Mouse (Mus musculus) spleen, postnatal 36 days (tissue): ENCODE results near the gene Stat4.

Source experiments
- DNase-seq, 2 experiments: peaks; one replicate each; pipeline ENCODE4 v3.0.0; 2022; ENCODE audit warnings: low spot score in 2 of 2, mixed read lengths in 1 of 2

Stat4 gene

DNA sequence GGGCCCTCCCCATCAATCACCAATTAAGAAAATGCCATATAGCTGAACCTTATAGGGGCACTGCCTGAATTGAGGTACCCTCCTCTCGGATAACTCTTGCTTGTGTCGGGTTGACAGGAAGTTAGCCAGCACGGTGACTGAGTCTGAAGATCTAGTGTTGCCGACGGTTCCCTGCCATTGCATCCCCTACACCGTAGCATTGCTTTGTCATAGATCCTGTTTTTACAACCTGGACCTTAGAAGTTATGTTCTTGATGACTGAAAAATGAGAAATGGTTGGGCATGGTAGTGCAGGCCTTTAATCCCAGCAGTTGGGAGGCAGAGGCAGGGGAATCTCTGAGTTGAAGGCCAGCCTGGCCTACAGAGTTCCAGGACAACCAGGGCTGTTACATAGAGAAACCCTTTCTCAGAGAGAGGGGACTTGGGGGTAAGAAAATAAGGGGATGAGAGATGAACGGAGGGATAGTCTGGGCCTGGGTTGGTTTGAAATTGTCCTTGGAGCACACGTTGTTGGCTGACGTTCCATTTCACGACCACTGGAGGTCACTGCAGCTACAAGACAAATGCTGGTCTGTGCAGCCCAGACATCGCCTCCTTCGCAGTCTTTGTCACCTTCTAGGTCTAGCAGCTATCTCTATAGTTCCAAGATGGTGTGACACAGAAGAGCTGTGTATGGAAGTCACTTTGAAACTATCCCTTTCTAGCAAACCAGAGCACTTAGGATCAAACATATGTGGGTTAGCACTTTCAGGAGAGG is 159.4 kb downstream of the Stat4 start:
- DNase-seq: no peak

DNA sequence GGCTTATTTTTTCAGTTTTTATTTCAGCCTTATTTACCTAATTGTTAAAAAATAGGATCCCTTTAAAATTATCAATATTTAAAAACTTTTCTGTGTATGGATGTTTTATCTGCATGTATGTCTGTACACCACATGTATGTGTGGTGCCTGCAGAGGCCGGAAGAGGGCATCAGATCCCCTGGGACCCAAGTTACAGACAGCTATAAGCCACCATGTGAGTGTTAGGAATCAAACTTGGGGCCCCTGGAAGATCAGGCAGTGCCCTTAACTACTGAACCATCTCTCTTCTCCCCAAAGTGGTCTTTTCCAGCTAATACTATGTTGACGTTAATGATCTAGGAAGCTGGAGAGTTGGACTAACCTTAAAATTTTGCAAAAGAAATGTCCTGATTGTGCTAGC is 160.5 kb downstream of the Stat4 start:
- no peak for DNase-seq

GRCm38 (mm10) chr1:52148178-52148577 is 161.2 kb downstream of the Stat4 start:
- no peak for DNase-seq

GRCm38 (mm10) chr1:52148696-52149095 is 161.7 kb downstream of the Stat4 start:
- no peak for DNase-seq

DNA sequence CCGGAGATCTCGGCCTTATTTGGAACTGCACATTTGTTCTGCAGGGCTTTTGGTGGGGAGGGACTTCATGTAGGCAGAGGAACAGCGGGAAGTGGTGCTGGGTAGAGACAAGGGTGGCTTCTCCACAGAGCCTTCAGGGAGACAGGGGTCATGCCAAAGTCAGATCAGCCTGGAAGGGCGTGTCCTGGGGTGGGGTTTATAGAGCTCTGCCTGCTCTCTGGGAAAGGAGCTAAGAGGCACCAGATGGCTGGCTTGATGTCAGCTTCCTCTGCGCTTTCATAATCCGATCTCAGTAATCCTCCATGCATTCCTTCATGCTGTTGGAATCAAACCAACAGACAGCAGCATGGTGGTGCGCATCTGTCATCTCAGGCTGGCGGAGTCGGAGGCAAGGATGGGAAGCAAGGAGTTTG is 163.0 kb downstream of the Stat4 start:
- DNase-seq: peak; percentile 25 to 32

DNA sequence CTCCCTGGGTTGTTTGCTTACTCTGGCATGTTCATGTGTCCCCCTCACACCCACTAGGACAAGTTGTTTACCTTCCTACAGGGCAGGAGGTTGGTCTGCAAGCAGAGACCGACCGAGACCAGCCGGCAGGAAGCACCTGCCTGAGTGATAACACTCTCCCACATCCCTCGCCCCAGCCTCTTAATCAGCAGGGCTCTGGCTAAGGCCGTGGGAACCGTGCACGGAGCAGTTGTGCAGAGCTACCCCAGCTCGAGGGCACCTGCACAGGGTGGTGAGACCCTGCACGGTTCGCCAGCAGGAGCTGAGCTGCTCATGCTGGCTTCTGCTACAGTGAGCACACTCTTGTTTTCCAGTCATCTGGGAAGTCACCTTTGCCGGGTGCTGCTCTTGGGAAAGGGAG is 163.7 kb downstream of the Stat4 start:
- DNase-seq: no peak

- DNase-seq: no peak
These were observed 164.2 kb downstream of the Stat4 start for GRCm38 (mm10) chr1:52151166-52151565.

- no peak for DNase-seq
These were observed 165.4 kb downstream of the Stat4 start for GRCm38 (mm10) chr1:52152369-52152768.

DNA sequence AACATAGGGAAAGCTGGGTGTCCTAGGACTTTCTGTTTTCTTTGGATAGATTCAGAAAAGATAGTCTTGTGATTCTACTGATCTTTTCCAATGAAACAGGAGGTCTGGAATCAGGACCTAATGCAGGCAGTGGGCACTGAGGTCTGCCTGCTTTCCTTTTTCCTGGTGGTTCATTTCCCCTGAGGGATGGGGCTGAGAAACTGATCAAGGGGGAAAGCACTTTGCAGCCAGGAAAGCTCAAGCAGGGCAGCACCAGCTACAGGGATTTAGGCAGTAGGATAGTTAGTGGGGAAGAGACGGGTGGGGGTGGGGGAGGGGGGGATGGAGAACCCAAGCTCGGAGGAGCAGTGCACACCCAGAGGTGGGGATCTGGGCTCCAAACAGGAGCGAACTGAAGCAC is 166.0 kb downstream of the Stat4 start:
- DNase-seq: no peak

DNA sequence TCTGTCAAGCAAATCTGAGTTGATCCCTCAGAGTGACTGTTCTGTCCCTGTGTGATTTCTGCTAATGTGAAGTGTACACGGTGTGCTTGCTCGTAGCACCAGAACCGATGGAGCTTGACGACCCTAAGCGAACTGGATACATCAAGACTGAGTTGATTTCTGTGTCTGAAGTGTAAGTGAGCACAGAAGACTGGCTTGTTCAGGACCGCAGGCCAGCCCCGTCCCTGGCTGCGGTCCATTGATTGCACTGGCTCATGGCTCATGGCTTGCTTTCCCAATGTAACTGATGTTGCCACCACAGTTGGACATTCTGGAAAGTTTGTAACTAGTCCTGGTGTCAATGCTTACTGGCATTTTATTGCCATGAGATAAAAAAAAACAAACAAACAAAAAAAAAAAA is 167.9 kb downstream of the Stat4 start:
- DNase-seq: no peak

- no peak for DNase-seq
These were observed 169.4 kb downstream of the Stat4 start for GRCm38 (mm10) chr1:52156351-52156750.
